Comparison of ENCODE assay signal across 8 mouse cellular contexts in the genomic region with DNA sequence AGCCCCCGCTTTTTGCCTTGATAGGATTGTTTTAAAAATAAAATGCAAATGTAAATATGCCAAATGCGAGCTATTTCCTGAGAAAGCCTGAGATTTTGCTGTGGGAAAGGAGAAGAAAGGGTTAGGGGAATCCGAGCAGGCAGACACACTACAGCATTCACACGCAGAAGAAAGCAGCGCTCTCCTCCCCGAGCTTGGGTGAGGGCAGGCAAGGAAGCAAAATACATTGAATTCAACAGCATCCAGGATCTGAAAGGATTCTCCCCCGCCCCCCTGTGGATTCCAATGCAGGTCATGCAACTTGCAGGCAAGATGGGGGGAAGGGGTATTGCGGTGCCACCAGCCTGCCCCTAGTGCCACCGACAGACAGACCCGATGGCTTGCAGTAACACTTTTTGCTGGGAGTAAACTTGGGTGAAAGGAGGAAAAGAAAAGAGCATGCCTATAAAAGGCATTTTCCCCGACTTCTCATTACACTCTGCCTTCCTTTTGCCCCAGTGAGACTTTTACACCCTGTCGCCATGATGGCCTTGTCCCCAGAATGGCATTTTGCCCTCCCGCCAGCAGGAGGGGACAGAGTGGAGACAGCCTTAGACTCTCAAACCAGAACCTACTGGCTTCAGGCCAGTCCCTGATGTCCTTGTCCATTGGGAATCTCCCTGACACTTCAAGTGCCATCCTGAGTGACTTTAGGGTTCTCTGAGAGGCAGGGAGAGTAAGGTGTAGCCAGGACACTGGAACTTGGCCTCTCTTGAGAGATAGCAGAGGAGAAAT.
DNase-seq lines count a peak whose midpoint lies in the region; ATAC-seq lines count a peak whose summit lies in the region.

No protein-coding gene starts in this region.

- no peaks in the 10 kb centered on the region for H3K9me3 ChIP-seq in limb, embryonic 11.5 days (ENCODE audit: control insufficient read depth, low read length)
- no peaks in the 10 kb centered on the region for H3K9me3 ChIP-seq in limb, embryonic 10.5 days (replicated peaks)
- no peaks in the 10 kb centered on the region for H3K9me3 ChIP-seq in hindbrain, embryonic 11.5 days (ENCODE audit: control insufficient read depth, low read length)
- no peaks in the 10 kb centered on the region for H3K9me3 ChIP-seq in midbrain, embryonic 13.5 days

- peaks cover 2% of the 10 kb centered on the region; the same call in 1 of the 2 replicates for H3K4me1 ChIP-seq in limb, embryonic 11.5 days (ENCODE audit: control insufficient read depth, insufficient read depth, low read length)
- peaks cover 28% of the 10 kb centered on the region for H3K4me1 ChIP-seq in limb, embryonic 10.5 days
- peaks cover 5% of the 10 kb centered on the region; the same call in 1 of the 2 replicates for H3K4me1 ChIP-seq in hindbrain, embryonic 11.5 days (replicated peaks; ENCODE audit: control insufficient read depth, insufficient read depth, low read length)
- peaks cover 41% of the 10 kb centered on the region for H3K4me1 ChIP-seq in midbrain, embryonic 13.5 days (replicated peaks)

- H3K27ac ChIP-seq in limb, embryonic 11.5 days (replicated peaks; ENCODE audit: low read depth, low read length): no peak overlapping the region
- H3K27ac ChIP-seq in limb, embryonic 10.5 days: no peak overlapping the region
- no peak overlapping the region for H3K27ac ChIP-seq in hindbrain, embryonic 11.5 days (ENCODE audit: low read depth, low read length)
- H3K27ac ChIP-seq in midbrain, embryonic 13.5 days: peak overlapping the region; percentile 91

- WGBS in limb, embryonic 11.5 days: 2% methylated on average over 13 of the region's 13 CpGs
- WGBS in limb, embryonic 10.5 days: 2% methylated on average over 13 of the region's 13 CpGs
- WGBS in hindbrain, embryonic 11.5 days: 1% methylated on average over 13 of the region's 13 CpGs
- WGBS in midbrain, embryonic 13.5 days: 2% methylated on average over 13 of the region's 13 CpGs

- peak; percentile 45 for DNase-seq in limb, embryonic 11.5 days (ENCODE audit: low spot score)
- no peak for DNase-seq in limb, embryonic 10.5 days (ENCODE audit: low spot score)
- peak; percentile 59 to 88 for DNase-seq in adrenal gland, adult (ENCODE audit: inconsistent age in 2 of 2, low spot score in 1 of 2)
- DNase-seq in cerebellum, postnatal 36 days: peak; percentile 76
- DNase-seq in hindbrain, embryonic 11.5 days (ENCODE audit: low spot score): peak; percentile 64
- no peak for DNase-seq in c-Kit-positive CD71-positive TER-119-positive erythroid progenitor cells, embryonic 14.5 days (ENCODE audit: low spot score)
- DNase-seq in spleen, adult 18-20 months: no peak

- no peaks in the 10 kb centered on the region for H3K36me3 ChIP-seq in limb, embryonic 11.5 days (ENCODE audit: control insufficient read depth, insufficient read depth, low read length)
- H3K36me3 ChIP-seq in limb, embryonic 10.5 days: no peaks in the 10 kb centered on the region
- H3K36me3 ChIP-seq in hindbrain, embryonic 11.5 days (ENCODE audit: control insufficient read depth, insufficient read depth, low read length): no peaks in the 10 kb centered on the region
- no peaks in the 10 kb centered on the region for H3K36me3 ChIP-seq in midbrain, embryonic 13.5 days

- H3K4me3 ChIP-seq in limb, embryonic 11.5 days (ENCODE audit: low read depth, low read length): no peak overlapping the region
- no peak overlapping the region for H3K4me3 ChIP-seq in limb, embryonic 10.5 days
- H3K4me3 ChIP-seq in hindbrain, embryonic 11.5 days (ENCODE audit: low read depth, low read length): peak overlapping the region; percentile 60
- peak overlapping the region; percentile 74 for H3K4me3 ChIP-seq in midbrain, embryonic 13.5 days (replicated peaks)

- H3K9ac ChIP-seq in limb, embryonic 11.5 days (ENCODE audit: low read length): no peak overlapping the region
- peak overlapping the region; percentile 40 for H3K9ac ChIP-seq in hindbrain, embryonic 11.5 days (ENCODE audit: low read depth, low read length)
- H3K9ac ChIP-seq in midbrain, embryonic 13.5 days (replicated peaks): peak overlapping the region; percentile 81

- no peak overlapping the region for H3K4me2 ChIP-seq in limb, embryonic 11.5 days (ENCODE audit: low read depth, severe bottlenecking)
- peak overlapping the region; percentile 87 for H3K4me2 ChIP-seq in hindbrain, embryonic 11.5 days (replicated peaks; ENCODE audit: low read depth, low read length)
- peak overlapping the region; percentile 88 for H3K4me2 ChIP-seq in midbrain, embryonic 13.5 days (replicated peaks)

- peaks cover 83% of the 10 kb centered on the region for H3K27me3 ChIP-seq in limb, embryonic 11.5 days (ENCODE audit: control insufficient read depth, insufficient read depth, low read length)
- peaks cover 100% of the 10 kb centered on the region for H3K27me3 ChIP-seq in limb, embryonic 10.5 days (ENCODE audit: low read depth, poor library complexity, severe bottlenecking)
- peaks cover 16% of the 10 kb centered on the region for H3K27me3 ChIP-seq in hindbrain, embryonic 11.5 days (ENCODE audit: control insufficient read depth, insufficient read depth, low read length)
- peaks cover 64% of the 10 kb centered on the region for H3K27me3 ChIP-seq in midbrain, embryonic 13.5 days

- ATAC-seq in limb, embryonic 11.5 days (ENCODE audit: insufficient number of reproducible peaks, low FRiP score, low TSS enrichment, low read depth): no peak
- ATAC-seq in hindbrain, embryonic 11.5 days (ENCODE audit: low FRiP score): no peak
- ATAC-seq in midbrain, embryonic 13.5 days: no peak

Comparison
In these comparisons a context has a peak if more than half of its experiments do, and no peak if none do; other contexts are left out.
1. DNase-seq: peak in limb, embryonic 11.5 days (single experiment), adrenal gland, adult (2 of 2), cerebellum, postnatal 36 days (2 of 2) and hindbrain, embryonic 11.5 days (single experiment); none in limb, embryonic 10.5 days (single experiment), c-Kit-positive CD71-positive TER-119-positive erythroid progenitor cells, embryonic 14.5 days (single experiment) and spleen, adult 18-20 months (0 of 2).
2. H3K4me3 ChIP-seq: peak in hindbrain, embryonic 11.5 days (single experiment) and midbrain, embryonic 13.5 days (single experiment); none in limb, embryonic 11.5 days (single experiment) and limb, embryonic 10.5 days (single experiment).